Mouse (Mus musculus) midbrain, postnatal 0 days (tissue): ENCODE results near the gene Flad1. TPM values are rescaled to one million over a fixed set of nuclear protein-coding genes. Genes with fewer than 3 reads are reported as not detected.

Experiments
- ATAC-seq: fragments of 200-750 bp; cut with Nextera tagmentation; 2 replicates; pipeline ENCODE4 v1.8.0; 2017; ENCODE audit warnings: moderate number of reproducible peaks, mild to moderate bottlenecking, moderate TSS enrichment, moderate library complexity; ENCODE audit not compliant: low FRiP score
- DNase-seq: peaks from one replicate; pipeline ENCODE4 v3.0.0-alpha.2; 2015; ENCODE audit warnings: low spot score
- H3K27ac ChIP-seq: fragments of 300-500 bp; sonication (generic); 2 replicates; pipeline ENCODE4 v1.5.1; 2014; ENCODE audit warnings: low read depth, mild to moderate bottlenecking, low read length, mixed read lengths
- H3K27me3 ChIP-seq: fragments of 300-500 bp; sonication (generic); 2 replicates; pipeline ENCODE4 v1.6.1; 2014; ENCODE audit warnings: low read length, control low read depth, mixed read lengths; ENCODE audit not compliant: insufficient read depth
- H3K36me3 ChIP-seq: fragments of 300-500 bp; sonication (generic); 2 replicates; pipeline ENCODE4 v1.6.1; 2014; ENCODE audit warnings: low read length, control low read depth, mixed read lengths; ENCODE audit not compliant: insufficient read depth
- H3K4me1 ChIP-seq: fragments of 300-500 bp; sonication (generic); 2 replicates; pipeline ENCODE4 v1.6.1; 2014; ENCODE audit warnings: mild to moderate bottlenecking, control low read depth, antibody characterized with exemption, low read length, mixed read lengths; ENCODE audit not compliant: insufficient read depth
- H3K4me2 ChIP-seq: fragments of 300-500 bp; sonication (generic); 2 replicates; pipeline ENCODE4 v1.6.1; 2014; ENCODE audit warnings: low read depth, mild to moderate bottlenecking, low read length, mixed read lengths; ENCODE audit not compliant: poor library complexity, severe bottlenecking
- H3K4me3 ChIP-seq: fragments of 300-500 bp; sonication (generic); 2 replicates; pipeline ENCODE4 v1.5.1; 2014; ENCODE audit warnings: low read depth, mild to moderate bottlenecking, low read length, moderate library complexity
- H3K9ac ChIP-seq: fragments of 300-500 bp; sonication (generic); replicated peaks from 2 replicates; pipeline ENCODE4 v1.6.1; 2014; ENCODE audit warnings: mild to moderate bottlenecking, low read length, moderate library complexity, mixed read lengths; ENCODE audit not compliant: poor library complexity, severe bottlenecking
- H3K9me3 ChIP-seq: fragments of 300-500 bp; sonication (generic); 2 replicates; pipeline ENCODE4 v1.6.1; 2016; ENCODE audit warnings: low read length, control low read depth
- CTCF ChIP-seq: IDR thresholded peaks from 2 replicates; pipeline ENCODE4 v1.5.1; 2016; ENCODE audit warnings: antibody characterized with exemption, mild to moderate bottlenecking
- WGBS: fragments of 180-500 bp; shearing (Covaris S2); extraction: QIAGEN DNeasy Blood & Tissue Kit; methylation state at CpG from one replicate; pipeline ENCODE4 v1.1.7; 2014; 5-methylcytosine and 5-hydroxymethylcytosine counted together
- polyA plus RNA-seq: library from polyadenylated mRNA; unstranded; fragments of >200 nt; fragmentation: Nextera tagmentation; extraction: Ambion mirVana; gene quantifications from 2 replicates; pipeline ENCODE4 v1.2.1, GENCODE M21; 2015
- total RNA-seq: library from RNA; depleted of rRNA; stranded (reverse); fragments of >200 nt; gene quantifications from 2 replicates; pipeline ENCODE4 v1.2.3, GENCODE M21; 2014; rRNA removed

The Flad1 gene
- total and polyA plus RNA-seq, 2 experiments from 2014 or later: 26.0 to 34.1 TPM

GRCm38 (mm10) chr3:89360237-89360636 lies 51.4 kb downstream of the Flad1 start:
- H3K4me2 ChIP-seq: no peak overlapping the region
- no peaks in the 10 kb centered on the region for H3K27me3 ChIP-seq
- TF ChIP-seq CTCF: no peak
- no peak for ATAC-seq
- no peak overlapping the region for H3K27ac ChIP-seq
- DNase-seq: no peak
- no peak overlapping the region for H3K9ac ChIP-seq
- no peaks in the 10 kb centered on the region for H3K9me3 ChIP-seq
- 78% methylated on average over 3 of the region's 3 CpGs for WGBS
- H3K4me3 ChIP-seq: no peak overlapping the region
- H3K36me3 ChIP-seq: no peaks in the 10 kb centered on the region
- no peaks in the 10 kb centered on the region for H3K4me1 ChIP-seq

- TF ChIP-seq CTCF: no peak
- H3K4me2 ChIP-seq: no peak overlapping the region
- no peak for ATAC-seq
- no peaks in the 10 kb centered on the region for H3K9me3 ChIP-seq
- DNase-seq: no peak
- H3K4me3 ChIP-seq: no peak overlapping the region
- no peaks in the 10 kb centered on the region for H3K36me3 ChIP-seq
- no peak overlapping the region for H3K9ac ChIP-seq
- 67% methylated on average over 6 of the region's 6 CpGs for WGBS
- H3K27ac ChIP-seq: no peak overlapping the region
- H3K27me3 ChIP-seq: no peaks in the 10 kb centered on the region
- H3K4me1 ChIP-seq: no peaks in the 10 kb centered on the region
Observed at GRCm38 (mm10) chr3:89359630-89360029, 52.0 kb downstream of the Flad1 start.

- no peaks in the 10 kb centered on the region for H3K4me1 ChIP-seq
- no peaks in the 10 kb centered on the region for H3K36me3 ChIP-seq
- no peak overlapping the region for H3K9ac ChIP-seq
- WGBS: 70% methylated on average over 9 of the region's 9 CpGs
- H3K4me3 ChIP-seq: no peak overlapping the region
- H3K9me3 ChIP-seq: no peaks in the 10 kb centered on the region
- no peak for TF ChIP-seq CTCF
- H3K27ac ChIP-seq: no peak overlapping the region
- DNase-seq (no peak), ATAC-seq (no peak)
- no peak overlapping the region for H3K4me2 ChIP-seq
- no peaks in the 10 kb centered on the region for H3K27me3 ChIP-seq
Observed at GRCm38 (mm10) chr3:89356029-89356428, 55.6 kb downstream of the Flad1 start.

GRCm38 (mm10) chr3:89355512-89355902 lies 56.2 kb downstream of the Flad1 start:
- no peak for TF ChIP-seq CTCF
- no peaks in the 10 kb centered on the region for H3K27me3 ChIP-seq
- ATAC-seq: no peak
- H3K4me1 ChIP-seq: no peaks in the 10 kb centered on the region
- DNase-seq: no peak
- H3K27ac ChIP-seq: no peak overlapping the region
- H3K36me3 ChIP-seq: no peaks in the 10 kb centered on the region
- H3K9me3 ChIP-seq: no peaks in the 10 kb centered on the region
- no peak overlapping the region for H3K4me3 ChIP-seq
- H3K4me2 ChIP-seq: no peak overlapping the region
- no peak overlapping the region for H3K9ac ChIP-seq
- WGBS: 81% methylated on average over 6 of the region's 6 CpGs

GRCm38 (mm10) chr3:89354816-89355511 lies 56.7 kb downstream of the Flad1 start:
- ATAC-seq (no peak), DNase-seq (peak; percentile 74)
- no peak overlapping the region for H3K9ac ChIP-seq
- no peaks in the 10 kb centered on the region for H3K9me3 ChIP-seq
- H3K27ac ChIP-seq: no peak overlapping the region
- no peaks in the 10 kb centered on the region for H3K4me1 ChIP-seq
- H3K27me3 ChIP-seq: no peaks in the 10 kb centered on the region
- peak; percentile 88 for TF ChIP-seq CTCF
- no peaks in the 10 kb centered on the region for H3K36me3 ChIP-seq
- H3K4me2 ChIP-seq: no peak overlapping the region
- H3K4me3 ChIP-seq: no peak overlapping the region
- 22% methylated on average over 5 of the region's 5 CpGs for WGBS

- H3K9ac ChIP-seq: no peak overlapping the region
- H3K4me2 ChIP-seq: no peak overlapping the region
- DNase-seq (no peak), ATAC-seq (no peak)
- H3K36me3 ChIP-seq: no peaks in the 10 kb centered on the region
- H3K4me3 ChIP-seq: no peak overlapping the region
- H3K9me3 ChIP-seq: no peaks in the 10 kb centered on the region
- 0 out of 2 replicates have a peak, but pooled peaks cover 2% of the 10 kb centered on the region for H3K4me1 ChIP-seq
- H3K27me3 ChIP-seq: no peaks in the 10 kb centered on the region
- 74% methylated on average over 5 of the region's 5 CpGs for WGBS
- no peak for TF ChIP-seq CTCF
- no peak overlapping the region for H3K27ac ChIP-seq
Observed at GRCm38 (mm10) chr3:89351271-89351670, 60.4 kb downstream of the Flad1 start.

Other genes starting within 250 kb of the Flad1 start
- gene Clk2, start 247.1 kb downstream of the Flad1 start, total RNA-seq: 38.9 and 44.5 TPM in 2 replicates
- 12.1 and 12.6 TPM in 2 replicates for gene Clk2, start 247.1 kb downstream of the Flad1 start, polyA plus RNA-seq
- 71.1 and 84.8 TPM in 2 replicates for gene Scamp3, start 234.4 kb downstream of the Flad1 start, total RNA-seq
- 151 and 158 TPM in 2 replicates for gene Scamp3, start 234.4 kb downstream of the Flad1 start, polyA plus RNA-seq
- gene Fam189b, start 228.7 kb downstream of the Flad1 start, total RNA-seq: 12.7 and 22.2 TPM in 2 replicates
- gene Fam189b, start 228.7 kb downstream of the Flad1 start, polyA plus RNA-seq: 32.5 and 37.5 TPM in 2 replicates
- gene Gba, start 208.9 kb downstream of the Flad1 start, total RNA-seq: 56.8 and 64.6 TPM in 2 replicates
- 46.1 and 48.3 TPM in 2 replicates for gene Gba, start 208.9 kb downstream of the Flad1 start, polyA plus RNA-seq
- gene Thbs3, start 196.7 kb downstream of the Flad1 start, total RNA-seq: 38.5 and 42.9 TPM in 2 replicates
- 39.0 and 47.6 TPM in 2 replicates for gene Thbs3, start 196.7 kb downstream of the Flad1 start, polyA plus RNA-seq
- gene Mtx1, start 184.8 kb downstream of the Flad1 start, total RNA-seq: 101 and 108 TPM in 2 replicates
- 176 and 189 TPM in 2 replicates for gene Mtx1, start 184.8 kb downstream of the Flad1 start, polyA plus RNA-seq
- gene Muc1, start 182.8 kb downstream of the Flad1 start, total RNA-seq: 2.8 and 3.8 TPM in 2 replicates
- 0.52 and 1.5 TPM in 2 replicates for gene Muc1, start 182.8 kb downstream of the Flad1 start, polyA plus RNA-seq
- gene Krtcap2, start 165.9 kb downstream of the Flad1 start, total RNA-seq: 74.7 and 93.9 TPM in 2 replicates
- gene Krtcap2, start 165.9 kb downstream of the Flad1 start, polyA plus RNA-seq: 219 TPM in 2 replicates
- gene Trim46, start 165.6 kb downstream of the Flad1 start, total RNA-seq: 112 and 124 TPM in 2 replicates
- gene Trim46, start 165.6 kb downstream of the Flad1 start, polyA plus RNA-seq: 69.1 TPM in 2 replicates
- gene Dpm3, start 152.5 kb downstream of the Flad1 start, total RNA-seq: 198 and 223 TPM in 2 replicates
- 69.4 and 81.1 TPM in 2 replicates for gene Dpm3, start 152.5 kb downstream of the Flad1 start, polyA plus RNA-seq
- 22.8 and 32.0 TPM in 2 replicates for gene Slc50a1, start 141.3 kb downstream of the Flad1 start, total RNA-seq
- gene Slc50a1, start 141.3 kb downstream of the Flad1 start, polyA plus RNA-seq: 42.4 and 48.7 TPM in 2 replicates
- 6.6 and 7.1 TPM in 2 replicates for gene Efna1, start 130.7 kb downstream of the Flad1 start, total RNA-seq
- 8.9 and 9.4 TPM in 2 replicates for gene Efna1, start 130.7 kb downstream of the Flad1 start, polyA plus RNA-seq
- 93.5 and 115 TPM in 2 replicates for gene Efna3, start 88.9 kb downstream of the Flad1 start, total RNA-seq
- 52.3 and 58.4 TPM in 2 replicates for gene Efna3, start 88.9 kb downstream of the Flad1 start, polyA plus RNA-seq
- gene Efna4, start 73.8 kb downstream of the Flad1 start, total RNA-seq: 3.0 and 7.9 TPM in 2 replicates
- gene Efna4, start 73.8 kb downstream of the Flad1 start, polyA plus RNA-seq: 2.5 and 3.5 TPM in 2 replicates
- gene Adam15, start 61.9 kb downstream of the Flad1 start, total RNA-seq: 63.4 and 88.8 TPM in 2 replicates
- 73.6 and 79.4 TPM in 2 replicates for gene Adam15, start 61.9 kb downstream of the Flad1 start, polyA plus RNA-seq
- gene Dcst2, start 49.9 kb downstream of the Flad1 start, total RNA-seq: not detected in 2 replicates
- 0.31 and 0.51 TPM in 2 replicates for gene Dcst2, start 49.9 kb downstream of the Flad1 start, polyA plus RNA-seq
- 0.05 TPM in 1 of 2 replicates, not detected in the other for gene Dcst1, start 46.6 kb downstream of the Flad1 start, total RNA-seq
- 1.1 TPM in 2 replicates for gene Dcst1, start 46.6 kb downstream of the Flad1 start, polyA plus RNA-seq
- gene Zbtb7b, start 17.1 kb downstream of the Flad1 start, total RNA-seq: 2.2 and 4.4 TPM in 2 replicates
- gene Zbtb7b, start 17.1 kb downstream of the Flad1 start, polyA plus RNA-seq: 0.53 and 0.88 TPM in 2 replicates
- 1.8 and 2.3 TPM in 2 replicates for gene Lenep, start 9.1 kb downstream of the Flad1 start, total RNA-seq
- 0.27 TPM in 1 of 2 replicates, not detected in the other for gene Lenep, start 9.1 kb downstream of the Flad1 start, polyA plus RNA-seq
- gene Cks1b, start 6.5 kb upstream of the Flad1 start, total RNA-seq: 22.4 and 29.2 TPM in 2 replicates
- 68.6 and 69.6 TPM in 2 replicates for gene Cks1b, start 6.5 kb upstream of the Flad1 start, polyA plus RNA-seq
- gene Shc1, start 6.6 kb upstream of the Flad1 start, total RNA-seq: 21.7 and 24.9 TPM in 2 replicates
- 11.0 and 12.7 TPM in 2 replicates for gene Shc1, start 6.6 kb upstream of the Flad1 start, polyA plus RNA-seq
- gene Pygo2, start 18.3 kb upstream of the Flad1 start, total RNA-seq: 77.8 and 91.3 TPM in 2 replicates
- 38.5 and 40.4 TPM in 2 replicates for gene Pygo2, start 18.3 kb upstream of the Flad1 start, polyA plus RNA-seq
- gene Pbxip1, start 24.8 kb upstream of the Flad1 start, total RNA-seq: 18.5 and 21.3 TPM in 2 replicates
- gene Pbxip1, start 24.8 kb upstream of the Flad1 start, polyA plus RNA-seq: 18.8 and 21.8 TPM in 2 replicates
- 90.8 and 121 TPM in 2 replicates for gene Pmvk, start 42.7 kb upstream of the Flad1 start, total RNA-seq
- gene Pmvk, start 42.7 kb upstream of the Flad1 start, polyA plus RNA-seq: 124 and 135 TPM in 2 replicates
- 21.4 and 23.3 TPM in 2 replicates for gene Kcnn3, start 108.3 kb upstream of the Flad1 start, total RNA-seq
- gene Kcnn3, start 108.3 kb upstream of the Flad1 start, polyA plus RNA-seq: 5.9 and 7.3 TPM in 2 replicates